Mouse (Mus musculus) neural tube, embryonic 11.5 days (tissue): ENCODE data around the gene Jagn1. TPM values are rescaled to one million over a fixed set of nuclear protein-coding genes. Genes with fewer than 3 reads are reported as not detected.

ENCODE experiments used
- ATAC-seq: fragments of 200-750 bp; cut with Nextera tagmentation; 2 replicates; pipeline ENCODE4 v1.8.0; 2017; ENCODE audit warnings: moderate number of reproducible peaks, mild to moderate bottlenecking, moderate TSS enrichment, moderate library complexity; ENCODE audit not compliant: insufficient read depth, low FRiP score, low TSS enrichment
- DNase-seq: peaks from one replicate; pipeline ENCODE4 v3.0.0-alpha.2; 2015; ENCODE audit warnings: low spot score
- H3K27ac ChIP-seq: fragments of 300-500 bp; sonication (generic); 2 replicates; pipeline ENCODE4 v1.5.1; 2014; ENCODE audit warnings: low read depth, mild to moderate bottlenecking, low read length
- H3K27me3 ChIP-seq: fragments of 300-500 bp; sonication (generic); 2 replicates; pipeline ENCODE4 v1.6.1; 2014; ENCODE audit warnings: mild to moderate bottlenecking, low read length, mixed read lengths; ENCODE audit not compliant: control insufficient read depth, insufficient read depth
- H3K36me3 ChIP-seq: fragments of 300-500 bp; sonication (generic); 2 replicates; pipeline ENCODE4 v1.6.1; 2014; ENCODE audit warnings: mild to moderate bottlenecking, low read length, moderate library complexity, mixed read lengths; ENCODE audit not compliant: control insufficient read depth, insufficient read depth
- H3K4me1 ChIP-seq: fragments of 300-500 bp; sonication (generic); 2 replicates; pipeline ENCODE4 v1.6.1; 2014; ENCODE audit warnings: low read length, mixed read lengths; ENCODE audit not compliant: control insufficient read depth, insufficient read depth
- H3K4me2 ChIP-seq: fragments of 300-500 bp; sonication (generic); 2 replicates; pipeline ENCODE4 v1.6.1; 2014; ENCODE audit warnings: low read depth, mild to moderate bottlenecking, moderate library complexity
- H3K4me3 ChIP-seq: fragments of 300-500 bp; sonication (generic); 2 replicates; pipeline ENCODE4 v1.5.1; 2014; ENCODE audit warnings: low read depth, low read length
- H3K9ac ChIP-seq: fragments of 300-500 bp; sonication (generic); 2 replicates; pipeline ENCODE4 v1.6.1; 2014; ENCODE audit warnings: mild to moderate bottlenecking, low read length
- H3K9me3 ChIP-seq: fragments of 300-500 bp; sonication (generic); 2 replicates; pipeline ENCODE4 v1.6.1; 2016; ENCODE audit warnings: low read length; ENCODE audit not compliant: control insufficient read depth
- WGBS: fragments of 180-500 bp; shearing (Covaris S2); extraction: QIAGEN DNeasy Blood & Tissue Kit; methylation state at CpG from one replicate; pipeline ENCODE4 v1.1.7; 2014; 5-methylcytosine and 5-hydroxymethylcytosine counted together
- polyA plus RNA-seq: library from polyadenylated mRNA; unstranded; fragments of >200 nt; fragmentation: Nextera tagmentation; extraction: Ambion mirVana; gene quantifications from 2 replicates; pipeline ENCODE4 v1.2.1, GENCODE M21; 2014

Jagn1 gene
- polyA plus RNA-seq, 1 experiment from 2014 or later: 75.9 TPM

GRCm38 (mm10) chr6:113473715-113474114 lies 31.3 kb downstream of the Jagn1 start:
- H3K9me3 ChIP-seq: no peaks in the 10 kb centered on the region
- peaks cover 5% of the 10 kb centered on the region for H3K4me1 ChIP-seq
- no peak overlapping the region for H3K4me2 ChIP-seq
- peaks cover 7% of the 10 kb centered on the region; the same call in 1 of the 2 replicates for H3K27me3 ChIP-seq
- 84% methylated on average over 6 of the region's 6 CpGs for WGBS
- DNase-seq (no peak), ATAC-seq (no peak)
- H3K27ac ChIP-seq: no peak overlapping the region
- no peak overlapping the region for H3K4me3 ChIP-seq
- no peaks in the 10 kb centered on the region for H3K36me3 ChIP-seq
- no peak overlapping the region for H3K9ac ChIP-seq

- Histone ChIP-seq H3K27ac (no peak overlapping the region), H3K4me2 (no peak overlapping the region), H3K27me3 (no peaks in the 10 kb centered on the region), H3K9me3 (no peaks in the 10 kb centered on the region), H3K9ac (no peak overlapping the region), H3K4me3 (no peak overlapping the region), H3K4me1 (0 out of 2 replicates have a peak, but pooled peaks cover 7% of the 10 kb centered on the region), H3K36me3 (no peaks in the 10 kb centered on the region)
- DNase-seq (peak; percentile 53), ATAC-seq (0 out of 2 replicates have a peak, but pooled peaks have one; percentile 51)
- WGBS: 39% methylated on average over 7 of the region's 7 CpGs
These were observed 35.0 kb downstream of the Jagn1 start for GRCm38 (mm10) chr6:113477353-113477752.

- Histone ChIP-seq H3K27me3 (no peaks in the 10 kb centered on the region), H3K36me3 (no peaks in the 10 kb centered on the region), H3K9me3 (no peaks in the 10 kb centered on the region), H3K4me2 (no peak overlapping the region), H3K4me3 (no peak overlapping the region), H3K27ac (no peak overlapping the region), H3K9ac (no peak overlapping the region), H3K4me1 (peaks cover 12% of the 10 kb centered on the region; the same call in 1 of the 2 replicates)
- ATAC-seq: no peak
- no peak for DNase-seq
- WGBS: 83% methylated on average over 10 of the region's 10 CpGs
These were observed 36.5 kb downstream of the Jagn1 start for GRCm38 (mm10) chr6:113478906-113479305.

GRCm38 (mm10) chr6:113480555-113481373 lies 38.4 kb downstream of the Jagn1 start:
- Histone ChIP-seq H3K27me3 (no peaks in the 10 kb centered on the region), H3K27ac (no peak overlapping the region), H3K9me3 (no peaks in the 10 kb centered on the region), H3K4me3 (no peak overlapping the region), H3K4me1 (peaks cover 14% of the 10 kb centered on the region), H3K36me3 (no peaks in the 10 kb centered on the region), H3K4me2 (no peak overlapping the region), H3K9ac (no peak overlapping the region)
- no peak for ATAC-seq
- no peak for DNase-seq
- WGBS: 66% methylated on average over 18 of the region's 18 CpGs

- Histone ChIP-seq H3K36me3 (no peaks in the 10 kb centered on the region), H3K27me3 (no peaks in the 10 kb centered on the region), H3K4me2 (peak overlapping the region; percentile 83), H3K27ac (peak overlapping the region; percentile 89), H3K4me1 (peaks cover 14% of the 10 kb centered on the region), H3K4me3 (peak overlapping the region; percentile 55), H3K9ac (peak overlapping the region; percentile 72), H3K9me3 (no peaks in the 10 kb centered on the region)
- WGBS: 2% methylated on average over 65 of the region's 65 CpGs
- DNase-seq: no peak
- peak; percentile 64 for ATAC-seq
These were observed 40.2 kb downstream of the Jagn1 start for GRCm38 (mm10) chr6:113482477-113483099.

GRCm38 (mm10) chr6:113483100-113483615 lies 40.8 kb downstream of the Jagn1 start, which contains the start of gene Creld1:
Gene Creld1, plus strand, starts transcription at chr6:113483297.
- Histone ChIP-seq H3K4me2 (peak within 1 kb of the TSS; percentile 83), H3K4me1 (peaks cover 14% of the 10 kb centered on the region), H3K27me3 (no peaks in the 10 kb centered on the region), H3K4me3 (peak within 1 kb of the TSS; percentile 55), H3K27ac (peak within 1 kb of the TSS; percentile 89), H3K9ac (peak within 1 kb of the TSS; percentile 72), H3K9me3 (no peaks in the 10 kb centered on the region), H3K36me3 (no peaks in the 10 kb centered on the region)
- DNase-seq: peak; percentile 94
- ATAC-seq: peak; percentile 98
- 0% methylated on average over 26 of the region's 26 CpGs for WGBS

- Histone ChIP-seq H3K27me3 (no peaks in the 10 kb centered on the region), H3K4me1 (peaks cover 14% of the 10 kb centered on the region), H3K9ac (peak overlapping the region; percentile 68), H3K27ac (peak overlapping the region; percentile 89), H3K4me2 (peak overlapping the region; percentile 83), H3K4me3 (peak overlapping the region; percentile 55), H3K36me3 (no peaks in the 10 kb centered on the region), H3K9me3 (no peaks in the 10 kb centered on the region)
- DNase-seq: peak; percentile 60
- 14% methylated on average over 10 of the region's 10 CpGs for whole genome bisulfite sequencing
- peak; percentile 29 for ATAC-seq
These were observed 41.4 kb downstream of the Jagn1 start for GRCm38 (mm10) chr6:113483729-113484128.

GRCm38 (mm10) chr6:113487125-113487576 lies 44.8 kb downstream of the Jagn1 start:
- DNase-seq: no peak
- Histone ChIP-seq H3K4me1 (peaks cover 9% of the 10 kb centered on the region), H3K36me3 (peaks cover 5% of the 10 kb centered on the region; the same call in 1 of the 2 replicates), H3K27ac (no peak overlapping the region), H3K9ac (no peak overlapping the region), H3K9me3 (no peaks in the 10 kb centered on the region), H3K4me2 (no peak overlapping the region), H3K4me3 (no peak overlapping the region), H3K27me3 (no peaks in the 10 kb centered on the region)
- WGBS: 47% methylated on average over 7 of the region's 7 CpGs
- no peak for ATAC-seq
